Mouse (Mus musculus): Measurements from ENCODE around the gene Renbp. TPM values are rescaled to one million over a fixed set of nuclear protein-coding genes. Genes with fewer than 3 reads are reported as not detected.

Renbp gene
- total RNA-seq (2023): 4.7 TPM

GRCm38 (mm10) chrX:73930402-73931062 is at the start of gene Renbp:
Renbp (minus strand) TSS chrX:73930850.

GRCm38 (mm10) chrX:73966248-73967176 is 35.9 kb upstream of the Renbp start, which contains the start of gene Hcfc1:
Hcfc1 (minus strand) TSS chrX:73966357.

GRCm38 (mm10) chrX:73921823-73922549 is 8.7 kb downstream of the Renbp start, which contains the start of the genes Arhgap4 and Naa10:
Arhgap4 (minus strand) TSS chrX:73921870.
Naa10 (minus strand) TSS chrX:73921944.

GRCm38 (mm10) chrX:73895719-73896118 is 34.9 kb downstream of the Renbp start, which contains the start of gene L1cam:
L1cam (minus strand) TSS chrX:73896105.

GRCm38 (mm10) chrX:73891551-73892152 is 39.0 kb downstream of the Renbp start, which contains the start of gene Avpr2:
Avpr2 (plus strand) TSS chrX:73892102.

Other genes starting within 250 kb of the Renbp start
- 94.2 TPM for gene Bcap31, start 214.7 kb downstream of the Renbp start, total RNA-seq (2023)
- 32.2 TPM for gene Abcd1, start 214.3 kb downstream of the Renbp start, total RNA-seq (2023)
- not detected for gene Plxnb3, start 173.8 kb downstream of the Renbp start, total RNA-seq (2023)
- 9.1 TPM for gene Srpk3, start 156.4 kb downstream of the Renbp start, total RNA-seq (2023)
- gene Idh3g, start 144.0 kb downstream of the Renbp start, total RNA-seq (2023): 139 TPM
- 109 TPM for gene Ssr4, start 143.8 kb downstream of the Renbp start, total RNA-seq (2023)
- 1.1 TPM for gene Pdzd4, start 105.9 kb downstream of the Renbp start, total RNA-seq (2023)
- not detected for gene Avpr2, start 38.7 kb downstream of the Renbp start, total RNA-seq (2023)
- 61.1 TPM for gene L1cam, start 34.7 kb downstream of the Renbp start, total RNA-seq (2023)
- gene Arhgap4, start 9.0 kb downstream of the Renbp start, total RNA-seq (2023): 268 TPM
- gene Naa10, start 8.9 kb downstream of the Renbp start, total RNA-seq (2023): 61.7 TPM
- gene Hcfc1, start 35.5 kb upstream of the Renbp start, total RNA-seq (2023): 85.9 TPM
- gene Irak1, start 93.1 kb upstream of the Renbp start, total RNA-seq (2023): 123 TPM
- not detected for gene Opn1mw, start 196.6 kb upstream of the Renbp start, total RNA-seq (2023)
- gene Mecp2, start 204.5 kb upstream of the Renbp start, total RNA-seq (2023): 49.3 TPM
- not detected for gene Tex28, start 237.0 kb upstream of the Renbp start, total RNA-seq (2023)
- not detected for gene Tktl1, start 246.4 kb upstream of the Renbp start, total RNA-seq (2023)